Mouse (Mus musculus) limb, embryonic 11.5 days (tissue): Measurements from ENCODE around the gene Tmem231. TPM values are rescaled to one million over a fixed set of nuclear protein-coding genes. Genes with fewer than 3 reads are reported as not detected.

Experiments
- ATAC-seq: fragments of 200-750 bp; cut with Nextera tagmentation; 2 replicates; pipeline ENCODE4 v1.8.0; 2017; ENCODE audit warnings: low read depth; ENCODE audit not compliant: insufficient number of reproducible peaks, low FRiP score, low TSS enrichment
- DNase-seq: peaks from one replicate; pipeline ENCODE4 v3.0.0-alpha.2; 2015; ENCODE audit warnings: low spot score
- H3K27ac ChIP-seq: fragments of 300-500 bp; sonication (generic); replicated peaks from 2 replicates; pipeline ENCODE4 v1.5.1; 2014; ENCODE audit warnings: low read depth, mild to moderate bottlenecking, low read length
- H3K27me3 ChIP-seq: fragments of 300-500 bp; sonication (generic); 2 replicates; pipeline ENCODE4 v1.6.1; 2014; ENCODE audit warnings: mild to moderate bottlenecking, low read length, mixed read lengths; ENCODE audit not compliant: control insufficient read depth, insufficient read depth
- H3K36me3 ChIP-seq: fragments of 300-500 bp; sonication (generic); 2 replicates; pipeline ENCODE4 v1.6.1; 2014; ENCODE audit warnings: mild to moderate bottlenecking, low read length, moderate library complexity, mixed read lengths; ENCODE audit not compliant: control insufficient read depth, insufficient read depth
- H3K4me1 ChIP-seq: fragments of 300-500 bp; sonication (generic); 2 replicates; pipeline ENCODE4 v1.6.1; 2014; ENCODE audit warnings: low read length, mixed read lengths; ENCODE audit not compliant: control insufficient read depth, insufficient read depth
- H3K4me2 ChIP-seq: fragments of 300-500 bp; sonication (generic); 2 replicates; pipeline ENCODE4 v1.6.1; 2014; ENCODE audit warnings: low read depth, mild to moderate bottlenecking, moderate library complexity; ENCODE audit not compliant: severe bottlenecking
- H3K4me3 ChIP-seq: fragments of 300-500 bp; sonication (generic); 2 replicates; pipeline ENCODE4 v1.5.1; 2014; ENCODE audit warnings: low read depth, low read length
- H3K9ac ChIP-seq: fragments of 300-500 bp; sonication (generic); 2 replicates; pipeline ENCODE4 v1.6.1; 2014; ENCODE audit warnings: mild to moderate bottlenecking, low read length
- H3K9me3 ChIP-seq: fragments of 300-500 bp; sonication (generic); 2 replicates; pipeline ENCODE4 v1.6.1; 2016; ENCODE audit warnings: low read length; ENCODE audit not compliant: control insufficient read depth
- WGBS: fragments of 180-500 bp; shearing (Covaris S2); extraction: QIAGEN DNeasy Blood & Tissue Kit; methylation state at CpG from one replicate; pipeline ENCODE4 v1.1.7; 2014; 5-methylcytosine and 5-hydroxymethylcytosine counted together
- polyA plus RNA-seq: library from polyadenylated mRNA; unstranded; fragments of >200 nt; fragmentation: Nextera tagmentation; extraction: Ambion mirVana; gene quantifications from 2 replicates; pipeline ENCODE4 v1.2.1, GENCODE M21; 2014

Tmem231 gene
- polyA plus RNA-seq: 19.8 and 21.9 TPM in 2 replicates

DNA sequence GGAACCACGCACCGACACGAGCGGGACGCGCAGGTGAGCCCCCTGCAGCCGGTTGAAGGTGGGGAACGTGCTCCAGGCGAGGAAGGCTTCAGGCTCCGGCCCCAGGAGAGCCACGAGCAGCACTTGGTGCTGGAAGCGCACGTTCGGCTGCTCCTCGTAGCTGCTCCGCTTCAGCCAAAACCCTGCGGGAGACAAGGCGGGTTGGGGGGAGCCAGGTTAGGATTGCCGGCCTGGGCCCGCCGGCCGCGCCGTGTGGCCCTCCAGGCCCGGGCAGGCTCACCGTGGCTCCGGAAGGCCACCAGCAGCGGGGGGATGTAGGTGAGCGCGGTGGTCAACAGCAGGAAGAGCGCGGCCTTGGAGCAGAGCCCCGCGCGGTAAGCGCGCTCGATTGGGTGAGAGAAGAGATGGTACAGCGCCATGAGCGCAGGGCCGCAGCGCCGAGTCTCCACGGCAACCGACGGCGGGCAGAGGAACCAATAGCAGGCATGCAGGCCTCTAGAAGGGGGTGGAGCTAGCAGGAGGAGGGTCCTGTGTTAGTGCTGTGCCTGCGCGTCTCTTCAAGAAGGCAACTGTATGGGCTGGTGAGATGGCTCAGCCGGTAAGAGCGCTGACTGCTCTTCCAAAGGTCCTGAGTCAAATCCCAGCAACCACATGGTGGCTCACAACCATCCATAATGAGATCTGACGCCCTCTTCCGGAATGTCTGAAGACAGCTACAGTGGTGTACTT is at the start of gene Tmem231:
Tmem231 (minus strand) TSS at position 534 of the 729 bp plus-strand sequence.
- no peaks in the 10 kb centered on the region for H3K9me3 ChIP-seq
- peak; percentile 90 for DNase-seq
- peak within 1 kb of the TSS; percentile 86 for H3K27ac ChIP-seq
- peaks cover 9% of the 10 kb centered on the region; the same call in 1 of the 2 replicates for H3K4me1 ChIP-seq
- no peaks in the 10 kb centered on the region for H3K27me3 ChIP-seq
- peak; percentile 97 for ATAC-seq
- WGBS: under 1% methylated on average over 51 of the region's 53 CpGs
- H3K4me3 ChIP-seq: peak within 1 kb of the TSS; percentile 70
- H3K4me2 ChIP-seq: peak within 1 kb of the TSS; percentile 89
- H3K9ac ChIP-seq: peak within 1 kb of the TSS; percentile 85
- H3K36me3 ChIP-seq: no peaks in the 10 kb centered on the region

DNA sequence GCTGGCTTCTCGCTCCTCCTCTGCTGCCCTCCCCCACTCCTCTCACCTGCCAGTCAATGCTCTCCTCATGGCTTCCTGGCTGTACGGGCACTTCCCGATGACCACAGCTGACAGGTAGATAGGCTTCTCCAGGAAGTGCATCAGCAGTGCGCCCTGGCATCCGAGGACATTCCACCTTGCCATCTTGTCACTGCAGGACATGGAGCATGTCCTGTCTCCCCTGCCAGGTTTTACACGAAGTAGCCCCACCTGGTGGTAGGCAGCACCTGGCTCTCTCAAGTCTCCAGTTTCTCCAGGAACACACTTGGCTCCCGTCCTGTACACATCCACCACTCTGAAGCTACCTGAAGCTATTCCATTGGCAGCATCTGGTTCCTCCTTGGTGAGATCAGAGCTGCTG is 48.4 kb upstream of the Tmem231 start:
- H3K9ac ChIP-seq: no peak overlapping the region
- H3K4me3 ChIP-seq: no peak overlapping the region
- H3K4me1 ChIP-seq: no peaks in the 10 kb centered on the region
- H3K4me2 ChIP-seq: no peak overlapping the region
- DNase-seq: no peak
- no peaks in the 10 kb centered on the region for H3K27me3 ChIP-seq
- H3K27ac ChIP-seq: no peak overlapping the region
- no peaks in the 10 kb centered on the region for H3K9me3 ChIP-seq
- H3K36me3 ChIP-seq: peaks cover 9% of the 10 kb centered on the region; the same call in 1 of the 2 replicates
- no peak for ATAC-seq
- 77% methylated on average over 7 of the region's 7 CpGs for WGBS

DNA sequence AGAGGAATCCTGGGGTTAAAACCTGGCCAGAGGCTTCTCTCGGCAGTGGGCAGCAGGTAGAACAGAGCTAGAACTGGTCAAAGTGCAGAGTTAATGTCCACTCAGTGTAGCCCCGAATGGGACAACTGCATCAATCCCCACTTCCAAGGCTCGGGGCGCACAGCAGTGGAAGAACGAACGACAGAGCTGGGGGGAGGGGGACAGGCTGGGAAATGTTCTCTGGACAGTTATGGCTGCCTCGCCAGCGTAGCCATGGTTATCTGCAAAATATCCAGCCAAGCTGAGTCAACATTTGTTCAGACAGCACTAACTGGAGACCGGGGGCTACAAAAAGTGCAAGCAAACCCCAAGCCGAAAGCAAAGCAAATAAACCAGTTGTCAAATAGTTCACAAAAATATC is 44.5 kb upstream of the Tmem231 start:
- ATAC-seq (no peak), DNase-seq (no peak)
- no peaks in the 10 kb centered on the region for H3K4me1 ChIP-seq
- H3K27ac ChIP-seq: no peak overlapping the region
- no peaks in the 10 kb centered on the region for H3K9me3 ChIP-seq
- no peaks in the 10 kb centered on the region for H3K27me3 ChIP-seq
- no peak overlapping the region for H3K4me2 ChIP-seq
- H3K36me3 ChIP-seq: peaks cover 14% of the 10 kb centered on the region; the same call in 1 of the 2 replicates
- H3K4me3 ChIP-seq: no peak overlapping the region
- H3K9ac ChIP-seq: no peak overlapping the region
- WGBS: 86% methylated on average over 10 of the region's 10 CpGs

DNA sequence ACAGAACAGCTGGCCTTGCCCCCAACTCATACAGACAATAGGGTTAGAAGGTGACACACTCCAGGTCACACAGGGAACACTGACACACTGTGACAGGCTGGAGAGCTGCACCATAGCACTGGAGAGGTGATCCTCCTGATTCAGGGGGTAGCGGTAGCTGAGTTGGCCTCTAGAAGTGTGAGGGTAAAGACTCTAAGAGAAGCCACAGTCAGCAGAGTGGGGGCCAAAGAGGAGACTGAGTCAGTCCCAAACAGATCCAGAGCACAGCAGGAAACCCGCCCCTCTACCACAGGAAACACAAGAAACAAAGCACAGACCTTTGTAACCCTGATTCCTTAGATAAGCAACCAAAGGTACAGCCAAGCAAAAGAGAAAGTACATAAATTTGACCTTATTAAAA is 42.6 kb upstream of the Tmem231 start:
- DNase-seq (no peak), ATAC-seq (no peak)
- no peaks in the 10 kb centered on the region for H3K4me1 ChIP-seq
- no peak overlapping the region for H3K4me3 ChIP-seq
- no peaks in the 10 kb centered on the region for H3K27me3 ChIP-seq
- H3K36me3 ChIP-seq: peaks cover 9% of the 10 kb centered on the region; the same call in 1 of the 2 replicates
- no peak overlapping the region for H3K27ac ChIP-seq
- WGBS: 89% methylated on average over 2 of the region's 2 CpGs
- H3K9ac ChIP-seq: no peak overlapping the region
- no peaks in the 10 kb centered on the region for H3K9me3 ChIP-seq
- H3K4me2 ChIP-seq: no peak overlapping the region

DNA sequence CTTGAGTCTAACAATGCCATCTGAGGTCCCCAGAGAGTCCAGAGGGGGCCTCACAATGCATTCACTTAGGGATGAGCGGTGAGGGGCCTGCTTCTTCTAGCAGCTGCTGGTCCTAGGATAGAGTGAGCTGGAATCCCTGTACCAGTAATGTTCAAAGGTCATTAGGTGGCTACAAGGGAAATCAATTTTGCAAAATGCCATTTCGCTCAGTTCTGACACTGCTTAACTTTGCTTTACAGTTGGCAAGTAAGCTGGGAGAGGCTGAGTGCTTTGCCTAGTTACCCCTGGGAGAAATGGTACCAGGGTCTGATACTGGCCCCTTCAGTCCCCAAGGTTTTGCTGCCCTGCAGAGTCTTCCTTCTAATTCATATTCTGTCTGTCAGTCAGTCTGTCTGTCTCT is 42.0 kb upstream of the Tmem231 start:
- Histone ChIP-seq H3K4me2 (no peak overlapping the region), H3K27me3 (no peaks in the 10 kb centered on the region), H3K27ac (no peak overlapping the region), H3K36me3 (peaks cover 11% of the 10 kb centered on the region; the same call in 1 of the 2 replicates), H3K4me3 (no peak overlapping the region), H3K9ac (0 out of 2 replicates have a peak overlapping the region, but pooled peaks have one; percentile 4), H3K9me3 (no peaks in the 10 kb centered on the region), H3K4me1 (no peaks in the 10 kb centered on the region)
- WGBS: 93% methylated on average over 2 of the region's 2 CpGs
- DNase-seq (no peak), ATAC-seq (no peak)

DNA sequence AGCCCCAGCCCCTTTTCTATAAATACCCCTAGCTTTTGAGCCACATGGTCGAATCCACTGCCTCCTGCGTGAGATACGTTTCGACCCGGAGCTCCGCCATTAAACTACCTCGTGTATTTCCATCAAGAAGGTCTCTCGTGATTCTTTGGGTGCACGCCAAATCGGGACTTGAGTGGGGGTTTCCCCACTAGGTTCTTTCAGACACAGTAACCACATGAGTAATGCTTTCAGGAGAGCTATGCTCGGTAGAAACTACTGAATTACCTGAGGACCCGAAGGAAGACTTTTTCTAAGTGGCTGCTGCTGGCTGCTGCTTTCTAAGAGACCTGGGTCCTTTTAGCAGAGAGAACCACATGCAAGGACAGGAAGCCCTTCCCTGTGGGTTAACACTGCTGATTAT is 40.5 kb upstream of the Tmem231 start:
- no peaks in the 10 kb centered on the region for H3K4me1 ChIP-seq
- WGBS: 96% methylated on average over 12 of the region's 12 CpGs
- ATAC-seq (no peak), DNase-seq (no peak)
- H3K9me3 ChIP-seq: no peaks in the 10 kb centered on the region
- peaks cover 11% of the 10 kb centered on the region; the same call in 1 of the 2 replicates for H3K36me3 ChIP-seq
- no peak overlapping the region for H3K4me2 ChIP-seq
- no peak overlapping the region for H3K4me3 ChIP-seq
- H3K27me3 ChIP-seq: no peaks in the 10 kb centered on the region
- no peak overlapping the region for H3K27ac ChIP-seq
- H3K9ac ChIP-seq: no peak overlapping the region

DNA sequence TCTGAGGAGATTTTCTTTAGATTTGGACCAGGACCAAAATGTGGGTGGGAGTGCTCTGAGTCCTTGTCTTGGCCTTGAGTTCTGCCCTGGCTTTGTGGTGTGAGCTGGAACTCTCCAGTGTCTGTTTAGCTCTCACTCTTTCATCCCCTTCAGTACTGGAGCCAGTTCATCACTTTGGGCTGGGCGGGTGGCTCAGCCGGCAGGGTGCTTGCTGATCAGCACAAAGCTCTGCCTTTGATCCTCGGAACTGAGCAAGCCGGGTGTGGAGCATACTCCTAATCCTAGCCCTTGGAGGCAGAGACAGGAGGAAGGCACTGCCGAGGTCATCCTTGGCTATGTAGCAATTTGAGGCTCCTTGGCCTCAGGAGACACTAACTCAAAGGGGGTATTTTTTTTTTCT is 35.3 kb upstream of the Tmem231 start:
- no peaks in the 10 kb centered on the region for H3K4me1 ChIP-seq
- no peaks in the 10 kb centered on the region for H3K27me3 ChIP-seq
- 31% methylated on average over 5 of the region's 5 CpGs for WGBS
- no peak overlapping the region for H3K4me3 ChIP-seq
- H3K27ac ChIP-seq: no peak overlapping the region
- H3K9ac ChIP-seq: no peak overlapping the region
- no peak overlapping the region for H3K4me2 ChIP-seq
- DNase-seq (no peak), ATAC-seq (no peak)
- no peaks in the 10 kb centered on the region for H3K9me3 ChIP-seq
- H3K36me3 ChIP-seq: peaks cover 6% of the 10 kb centered on the region; the same call in 1 of the 2 replicates

DNA sequence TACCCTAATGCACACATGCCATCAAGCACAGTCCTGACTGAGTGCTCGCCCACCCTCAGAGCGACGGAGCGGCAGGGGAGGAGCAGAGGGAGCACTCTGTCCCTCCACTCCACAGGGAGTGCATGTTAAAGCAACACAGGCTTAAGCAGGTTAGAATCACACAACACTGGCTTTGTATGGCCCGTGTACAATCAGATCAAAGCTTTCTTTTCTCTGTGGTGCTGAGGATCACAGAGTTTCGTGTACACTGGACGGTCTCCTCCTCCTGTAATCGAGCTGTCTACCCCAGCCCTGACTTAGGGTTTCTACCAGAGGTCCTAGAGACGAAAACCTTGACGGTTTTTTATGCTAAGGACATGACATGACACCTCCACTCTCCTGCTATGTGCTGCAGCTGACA is 34.9 kb upstream of the Tmem231 start:
- Histone ChIP-seq H3K4me3 (no peak overlapping the region), H3K9me3 (no peaks in the 10 kb centered on the region), H3K36me3 (peaks cover 4% of the 10 kb centered on the region; the same call in 1 of the 2 replicates), H3K27ac (no peak overlapping the region), H3K4me2 (no peak overlapping the region), H3K4me1 (no peaks in the 10 kb centered on the region), H3K9ac (no peak overlapping the region), H3K27me3 (no peaks in the 10 kb centered on the region)
- no peak for ATAC-seq
- 87% methylated on average over 10 of the region's 10 CpGs for WGBS
- no peak for DNase-seq
